Mouse (Mus musculus) forebrain, embryonic 16.5 days (tissue): ENCODE data around the gene Iffo2. TPM values are rescaled to one million over a fixed set of nuclear protein-coding genes. Genes with fewer than 3 reads are reported as not detected.
"Not testable (repeated sequence)": the region's sequence is repeated elsewhere in the genome, so short reads cannot be mapped to it uniquely, and the experiment has no call there.

Experiments used
- ATAC-seq: fragments of 200-750 bp; cut with Nextera tagmentation; 2 replicates; pipeline ENCODE4 v1.8.0; 2017; ENCODE audit warnings: mild to moderate bottlenecking, moderate library complexity
- H3K27ac ChIP-seq: fragments of 300-500 bp; sonication (generic); 2 replicates; pipeline ENCODE4 v1.5.1; 2014; ENCODE audit warnings: low read length, control low read depth
- H3K27me3 ChIP-seq: fragments of 300-500 bp; sonication (generic); replicated peaks from 2 replicates; pipeline ENCODE4 v1.6.1; 2014; ENCODE audit warnings: low read length; ENCODE audit not compliant: control insufficient read depth, insufficient read depth
- H3K36me3 ChIP-seq: fragments of 300-500 bp; sonication (generic); 2 replicates; pipeline ENCODE4 v1.6.1; 2014; ENCODE audit not compliant: control insufficient read depth, insufficient read depth
- H3K4me1 ChIP-seq: fragments of 300-500 bp; sonication (generic); replicated peaks from 2 replicates; pipeline ENCODE4 v1.6.1; 2014; ENCODE audit warnings: low read length; ENCODE audit not compliant: control insufficient read depth, insufficient read depth
- H3K4me2 ChIP-seq: fragments of 300-500 bp; sonication (generic); 2 replicates; pipeline ENCODE4 v1.6.1; 2014; ENCODE audit warnings: mild to moderate bottlenecking, low read length, control low read depth
- H3K4me3 ChIP-seq: fragments of 300-500 bp; sonication (generic); replicated peaks from 2 replicates; pipeline ENCODE4 v1.5.1; 2014; ENCODE audit warnings: mild to moderate bottlenecking, low read length, control low read depth
- H3K9ac ChIP-seq: fragments of 300-500 bp; sonication (generic); replicated peaks from 2 replicates; pipeline ENCODE4 v1.6.1; 2014; ENCODE audit warnings: low read depth, low read length, control low read depth
- H3K9me3 ChIP-seq: fragments of 300-500 bp; sonication (generic); 2 replicates; pipeline ENCODE4 v1.6.1; 2016; ENCODE audit warnings: low read length; ENCODE audit not compliant: control insufficient read depth
- WGBS: fragments of 180-500 bp; shearing (Covaris S2); extraction: QIAGEN DNeasy Blood & Tissue Kit; methylation state at CpG from one replicate; pipeline ENCODE4 v1.1.7; 2014; 5-methylcytosine and 5-hydroxymethylcytosine counted together
- polyA plus RNA-seq: library from polyadenylated mRNA; unstranded; fragments of >200 nt; fragmentation: Nextera tagmentation; extraction: Ambion mirVana; gene quantifications from 2 replicates; pipeline ENCODE4 v1.2.1, GENCODE M21; 2015

Iffo2 gene
- polyA plus RNA-seq = 4.6 and 4.8 TPM in 2 replicates

DNA sequence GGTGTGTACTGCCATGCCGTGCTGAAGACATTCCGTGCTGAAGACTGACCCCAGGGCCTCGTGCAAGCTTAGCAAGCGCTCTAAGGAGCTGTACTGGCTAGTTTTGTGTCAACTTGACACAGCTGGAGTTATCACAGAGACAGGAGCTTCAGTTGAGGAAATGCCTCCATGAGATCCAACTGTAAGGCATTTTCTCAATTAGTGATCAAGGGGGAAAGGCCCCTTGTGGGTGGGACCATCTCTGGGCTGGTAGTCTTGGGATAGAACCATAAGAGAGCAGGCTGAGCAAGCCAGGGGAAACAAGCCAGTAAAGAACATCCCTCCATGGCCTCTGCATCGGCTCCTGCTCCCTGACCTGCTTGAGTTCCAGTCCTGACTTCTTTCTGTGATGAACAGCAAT, at the start of gene Iffo2:
Iffo2 (plus strand) TSS at position 301 of the 400 bp plus-strand sequence.
- not testable (repeated sequence) for H3K9ac ChIP-seq, H3K27me3 ChIP-seq, H3K4me2 ChIP-seq, H3K36me3 ChIP-seq, ATAC-seq, H3K4me1 ChIP-seq, H3K9me3 ChIP-seq, H3K4me3 ChIP-seq, H3K27ac ChIP-seq
- 86% methylated on average over 5 of the region's 5 CpGs for WGBS

DNA sequence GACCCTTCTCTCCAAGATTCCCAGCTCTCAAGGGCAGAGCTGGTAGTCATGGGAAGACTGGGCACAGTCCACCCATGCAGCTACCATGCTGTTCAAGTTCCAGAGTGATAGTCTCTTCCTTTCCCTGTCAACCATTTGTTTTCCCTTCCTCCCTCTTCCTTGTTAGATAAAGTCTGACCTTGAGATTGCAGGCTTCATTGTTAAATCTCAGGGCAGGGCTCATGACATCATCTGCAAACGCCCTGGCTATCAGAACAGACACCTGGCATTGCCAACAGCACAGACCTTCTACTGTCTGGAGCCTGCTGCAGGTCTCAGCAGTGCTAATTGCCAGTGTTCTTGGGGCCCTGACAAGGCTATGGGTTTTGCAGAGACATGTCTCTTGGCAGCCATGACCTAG, 48.9 kb upstream of the Iffo2 start:
- H3K4me2 ChIP-seq = no peak overlapping the region
- ATAC-seq = no peak
- H3K9ac ChIP-seq = no peak overlapping the region
- no peak overlapping the region for H3K4me3 ChIP-seq
- H3K27ac ChIP-seq = no peak overlapping the region
- H3K36me3 ChIP-seq = peaks cover 45% of the 10 kb centered on the region
- H3K4me1 ChIP-seq = peaks cover 5% of the 10 kb centered on the region
- 88% methylated on average over 1 of the region's 1 CpGs for WGBS
- H3K9me3 ChIP-seq = no peaks in the 10 kb centered on the region
- no peaks in the 10 kb centered on the region for H3K27me3 ChIP-seq

DNA sequence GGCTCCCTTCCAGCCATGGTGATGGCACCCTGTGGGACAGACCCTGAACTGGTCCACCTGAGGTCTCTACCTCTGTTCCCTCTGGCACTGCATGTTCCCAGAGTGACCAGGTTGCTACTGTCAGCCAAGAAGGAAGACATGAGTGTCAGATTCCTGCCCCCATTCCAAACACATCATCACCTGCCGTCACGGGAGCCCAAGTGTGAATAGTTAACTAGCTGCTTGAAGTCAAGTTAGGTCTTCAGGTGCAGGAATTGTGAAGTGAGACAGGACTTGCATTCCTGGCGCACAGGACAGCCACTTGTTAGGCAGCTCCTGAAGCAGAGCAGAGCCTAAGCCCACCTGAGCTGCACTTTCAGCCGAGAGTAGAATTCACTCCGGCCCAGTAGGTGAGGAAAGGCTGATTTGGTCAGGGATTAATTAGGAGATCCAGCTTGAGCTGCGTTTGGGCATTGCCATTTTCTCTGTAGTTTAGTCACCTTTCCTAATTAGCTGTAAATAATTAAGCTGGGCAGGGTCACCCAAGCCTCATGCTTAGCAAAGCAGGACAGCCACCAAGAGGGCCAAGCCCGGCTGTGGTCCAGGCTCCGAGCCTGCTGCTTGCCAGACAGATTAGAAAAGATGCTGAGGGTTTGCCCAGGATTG, 46.8 kb upstream of the Iffo2 start:
- Histone ChIP-seq H3K9me3 (no peaks in the 10 kb centered on the region), H3K27ac (no peak overlapping the region), H3K27me3 (no peaks in the 10 kb centered on the region), H3K4me3 (no peak overlapping the region), H3K9ac (no peak overlapping the region), H3K4me2 (no peak overlapping the region), H3K4me1 (no peaks in the 10 kb centered on the region), H3K36me3 (peaks cover 34% of the 10 kb centered on the region)
- ATAC-seq = no peak
- WGBS = 78% methylated on average over 8 of the region's 8 CpGs

DNA sequence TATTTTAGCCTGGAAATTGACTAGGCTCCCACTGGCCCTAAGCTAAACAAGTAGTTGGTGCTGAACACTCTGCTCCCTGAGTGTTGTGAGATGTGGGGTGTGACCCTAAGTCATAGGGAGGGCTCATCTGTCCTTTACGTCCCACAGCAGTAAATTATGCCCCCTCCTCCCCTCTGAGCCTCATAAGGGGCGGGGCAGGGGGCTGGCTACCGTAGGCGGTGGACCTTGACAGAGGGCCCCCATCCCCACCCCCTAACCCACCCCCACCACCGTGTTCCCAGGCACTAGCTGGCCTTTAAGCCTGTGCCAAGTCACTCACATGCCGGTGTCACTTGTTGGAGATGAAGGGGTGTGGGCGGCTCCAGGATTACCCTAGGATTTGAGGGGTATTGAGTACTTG, 45.9 kb upstream of the Iffo2 start:
- ATAC-seq = no peak

DNA sequence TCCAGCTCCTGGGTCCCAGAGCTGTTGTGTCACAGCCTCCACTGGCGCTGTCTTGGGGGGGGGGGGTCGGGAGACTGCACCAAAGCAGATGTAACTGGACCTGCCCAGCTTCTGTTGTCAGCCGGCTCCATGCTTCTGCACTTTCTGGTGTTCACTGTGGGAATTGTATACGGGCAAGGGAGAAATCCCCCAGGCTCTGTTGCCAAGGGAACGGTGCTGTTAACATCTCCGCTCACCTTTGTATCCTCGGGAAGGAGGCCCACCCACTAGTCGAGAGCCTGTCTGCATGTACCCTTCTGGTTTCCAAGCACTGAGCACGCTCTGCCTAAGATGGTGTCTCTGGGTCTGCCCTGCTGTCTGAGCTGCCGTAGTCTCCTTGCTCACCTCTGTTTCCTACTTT, 43.3 kb upstream of the Iffo2 start:
- Histone ChIP-seq H3K9me3 (no peaks in the 10 kb centered on the region), H3K4me3 (no peak overlapping the region), H3K4me2 (no peak overlapping the region), H3K27ac (no peak overlapping the region), H3K9ac (no peak overlapping the region), H3K4me1 (no peaks in the 10 kb centered on the region), H3K27me3 (no peaks in the 10 kb centered on the region), H3K36me3 (peaks cover 17% of the 10 kb centered on the region; the same call in 1 of the 2 replicates)
- WGBS = 31% methylated on average over 10 of the region's 10 CpGs
- ATAC-seq = no peak

More for the DNA sequence above, 45.9 kb upstream of the Iffo2 start:
- Histone ChIP-seq H3K4me2 (no peak overlapping the region), H3K4me1 (no peaks in the 10 kb centered on the region), H3K9ac (no peak overlapping the region), H3K4me3 (no peak overlapping the region), H3K9me3 (no peaks in the 10 kb centered on the region), H3K27ac (no peak overlapping the region), H3K27me3 (no peaks in the 10 kb centered on the region), H3K36me3 (peaks cover 33% of the 10 kb centered on the region)
- WGBS = 82% methylated on average over 7 of the region's 7 CpGs

DNA sequence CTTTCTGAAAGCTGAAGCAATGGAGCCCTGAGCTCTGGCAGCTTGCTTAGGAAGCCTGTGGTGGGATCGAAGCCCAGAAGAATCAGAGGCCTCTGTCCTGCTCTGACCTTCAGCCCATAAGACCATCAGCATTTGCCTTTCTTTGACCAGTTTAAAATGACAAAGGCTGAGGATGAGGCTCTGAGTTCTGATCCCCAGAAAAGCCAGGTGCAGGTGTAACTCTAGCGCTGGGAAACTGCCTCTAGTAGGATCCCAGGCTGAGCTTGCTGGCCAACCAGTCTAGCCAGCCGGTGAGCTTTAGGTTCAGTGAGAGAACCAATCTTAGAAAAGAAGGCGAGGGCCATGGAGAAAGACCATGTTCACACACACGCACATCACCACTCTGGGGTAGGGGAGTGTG, 42.0 kb upstream of the Iffo2 start:
- Histone ChIP-seq H3K27ac (no peak overlapping the region), H3K36me3 (peaks cover 14% of the 10 kb centered on the region; the same call in 1 of the 2 replicates), H3K9ac (no peak overlapping the region), H3K9me3 (no peaks in the 10 kb centered on the region), H3K4me1 (no peaks in the 10 kb centered on the region), H3K27me3 (no peaks in the 10 kb centered on the region), H3K4me3 (no peak overlapping the region), H3K4me2 (no peak overlapping the region)
- WGBS = 92% methylated on average over 5 of the region's 5 CpGs
- ATAC-seq = no peak

DNA sequence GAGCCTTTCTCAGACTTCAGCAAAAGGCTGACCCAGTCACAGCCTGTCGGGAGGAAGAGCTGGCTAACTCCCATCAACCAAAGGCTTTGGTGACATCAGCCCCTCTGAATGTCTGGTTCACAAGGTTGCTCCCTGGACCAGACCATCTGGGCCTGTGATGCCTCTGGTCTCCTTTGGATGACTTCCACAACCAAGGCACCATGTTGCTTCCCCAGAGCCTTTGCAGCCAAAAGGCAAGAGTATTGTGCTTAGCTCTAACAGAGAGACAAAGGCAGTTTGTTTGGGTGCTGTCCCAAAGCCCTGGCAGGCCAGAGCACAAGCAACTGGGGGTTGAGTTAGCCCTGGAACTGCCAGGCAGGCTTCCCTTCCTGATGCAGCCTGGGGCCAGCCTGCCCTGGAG, 40.4 kb upstream of the Iffo2 start:
- no peaks in the 10 kb centered on the region for H3K27me3 ChIP-seq
- H3K9ac ChIP-seq = no peak overlapping the region
- no peaks in the 10 kb centered on the region for H3K4me1 ChIP-seq
- no peak for ATAC-seq
- peaks cover 11% of the 10 kb centered on the region; the same call in 1 of the 2 replicates for H3K36me3 ChIP-seq
- H3K4me2 ChIP-seq = no peak overlapping the region
- no peak overlapping the region for H3K27ac ChIP-seq
- no peak overlapping the region for H3K4me3 ChIP-seq
- no peaks in the 10 kb centered on the region for H3K9me3 ChIP-seq
- 78% methylated on average over 1 of the region's 1 CpGs for WGBS

DNA sequence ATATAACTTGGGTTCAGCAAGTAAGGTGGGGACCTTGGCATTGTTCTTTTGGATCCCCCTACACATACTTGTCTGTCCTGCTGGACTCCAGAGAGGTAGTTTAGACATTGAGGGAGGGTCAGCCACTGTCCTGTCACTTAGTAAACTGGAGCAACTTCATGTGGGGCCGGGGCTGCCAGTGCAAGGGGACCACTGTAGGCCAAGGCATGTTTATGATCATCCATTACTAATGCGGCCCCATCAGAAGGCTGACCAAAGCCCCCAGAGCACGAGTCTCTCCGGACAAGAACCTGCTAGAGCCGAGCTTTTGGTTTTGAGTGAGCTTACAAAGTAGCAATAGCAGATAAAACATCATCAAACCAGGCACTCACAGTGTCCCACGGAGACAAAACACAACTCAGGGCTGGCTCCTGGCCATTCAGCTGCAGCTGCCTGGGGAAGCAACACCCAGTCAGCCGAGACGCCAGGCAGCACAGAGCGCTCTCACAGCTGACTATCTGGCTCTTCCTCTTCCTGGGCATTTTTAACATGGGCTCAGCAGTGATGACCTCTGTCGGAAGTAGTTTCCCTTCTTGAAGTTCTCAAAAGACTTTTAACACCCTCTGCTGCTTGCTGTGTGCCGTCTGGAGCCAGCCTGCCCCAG, 39.8 kb upstream of the Iffo2 start:
- no peak for ATAC-seq
- 82% methylated on average over 11 of the region's 11 CpGs for WGBS
- Histone ChIP-seq H3K27me3 (no peaks in the 10 kb centered on the region), H3K4me3 (no peak overlapping the region), H3K4me1 (no peaks in the 10 kb centered on the region), H3K9me3 (no peaks in the 10 kb centered on the region), H3K27ac (no peak overlapping the region), H3K4me2 (no peak overlapping the region), H3K9ac (no peak overlapping the region), H3K36me3 (peaks cover 7% of the 10 kb centered on the region; the same call in 1 of the 2 replicates)

DNA sequence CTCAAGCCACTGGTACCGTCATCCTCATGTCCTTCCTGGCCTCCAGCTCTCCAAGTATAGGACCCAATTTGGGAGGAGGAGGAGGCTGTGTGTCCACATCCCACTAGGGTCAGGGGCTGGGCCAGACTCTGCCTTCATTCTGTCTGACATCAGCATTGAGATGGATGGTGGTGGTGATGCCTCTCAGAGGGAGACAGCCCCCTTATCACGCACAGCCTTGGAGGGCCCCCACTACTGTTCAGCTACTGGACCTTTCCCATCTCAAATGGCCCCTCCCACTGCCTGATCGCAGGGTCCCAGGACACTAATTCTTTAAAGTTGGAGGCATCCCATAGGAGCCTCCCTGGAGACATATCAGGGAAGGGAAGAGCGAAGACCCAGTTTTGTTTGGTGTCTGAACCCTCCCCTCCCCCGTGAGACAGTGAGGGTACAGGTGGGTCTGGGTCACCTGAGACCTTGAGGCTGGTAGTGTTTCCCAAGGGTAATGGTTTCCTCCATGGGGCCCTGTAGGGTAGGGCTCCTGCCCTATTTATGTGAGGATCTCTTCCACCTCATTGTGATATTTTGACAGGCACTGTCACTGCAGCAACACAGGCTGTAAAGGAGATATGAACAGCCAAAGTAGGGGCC, 38.7 kb upstream of the Iffo2 start:
- Histone ChIP-seq H3K4me1 (no peaks in the 10 kb centered on the region), H3K4me2 (no peak overlapping the region), H3K9ac (no peak overlapping the region), H3K9me3 (no peaks in the 10 kb centered on the region), H3K4me3 (no peak overlapping the region), H3K36me3 (peaks cover 4% of the 10 kb centered on the region; the same call in 1 of the 2 replicates), H3K27ac (no peak overlapping the region), H3K27me3 (no peaks in the 10 kb centered on the region)
- 94% methylated on average over 5 of the region's 5 CpGs for WGBS
- no peak for ATAC-seq
